Mouse (Mus musculus) common myeloid progenitor, adult 5-6 weeks (primary cell): ENCODE measurements around the gene Ttc38. TPM values are rescaled to one million over a fixed set of nuclear protein-coding genes. Genes with fewer than 3 reads are reported as not detected.

Experiments
- ATAC-seq: replicated peaks from 2 replicates; pipeline ENCODE4 v1.8.0; 2016; ENCODE audit warnings: low read depth, mild to moderate bottlenecking, moderate TSS enrichment, inconsistent platforms; ENCODE audit not compliant: poor library complexity, severe bottlenecking
- total RNA-seq: library from RNA; stranded (forward); fragments of 200-1000, 187-1606 nt; gene quantifications from 2 replicates; pipeline ENCODE4 v1.2.3, GENCODE M21; 2017

The Ttc38 gene
- total RNA-seq, 1 experiment from 2014 or later = 4.5 TPM

DNA sequence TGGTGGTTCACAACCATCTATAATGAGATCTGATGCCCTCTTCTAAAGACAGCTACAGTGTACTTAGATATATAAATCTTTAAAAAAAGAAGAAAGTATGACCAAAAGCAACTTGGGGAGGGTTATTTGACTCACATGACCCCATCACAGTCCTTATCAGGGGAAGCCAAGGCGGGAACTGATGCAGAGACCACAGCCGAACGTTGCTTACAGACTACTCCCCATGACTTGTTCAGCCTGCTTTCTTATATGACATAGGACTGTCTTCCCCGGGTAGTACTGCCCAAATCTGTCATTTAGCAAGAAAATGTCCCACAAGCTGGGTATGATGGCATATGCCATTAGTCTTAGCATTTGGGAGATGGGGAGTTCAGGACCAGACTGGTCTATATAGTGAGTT is 57.1 kb downstream of the Ttc38 start:
- ATAC-seq = peak; percentile 32; the same call in 1 of the 2 replicates

DNA sequence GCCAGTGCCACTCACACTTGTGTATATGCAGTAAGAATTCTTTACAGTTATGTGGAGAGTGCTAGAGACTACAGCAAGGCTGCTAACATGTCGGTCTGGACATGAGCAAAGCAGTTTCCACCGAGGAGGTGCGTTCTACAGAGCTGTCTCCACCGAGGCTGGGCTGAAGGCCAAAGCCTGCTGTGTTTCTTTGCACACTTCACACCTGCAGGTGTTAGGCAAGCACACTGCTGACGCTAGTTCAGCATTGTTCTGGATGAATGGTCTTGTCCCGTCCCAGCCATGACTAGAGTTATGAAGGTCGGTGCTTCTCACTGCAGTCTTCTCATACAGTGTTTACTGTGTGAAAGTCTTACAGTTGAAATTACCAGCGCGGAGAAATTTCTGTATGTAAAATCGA is 59.9 kb downstream of the Ttc38 start:
- no peak for ATAC-seq

DNA sequence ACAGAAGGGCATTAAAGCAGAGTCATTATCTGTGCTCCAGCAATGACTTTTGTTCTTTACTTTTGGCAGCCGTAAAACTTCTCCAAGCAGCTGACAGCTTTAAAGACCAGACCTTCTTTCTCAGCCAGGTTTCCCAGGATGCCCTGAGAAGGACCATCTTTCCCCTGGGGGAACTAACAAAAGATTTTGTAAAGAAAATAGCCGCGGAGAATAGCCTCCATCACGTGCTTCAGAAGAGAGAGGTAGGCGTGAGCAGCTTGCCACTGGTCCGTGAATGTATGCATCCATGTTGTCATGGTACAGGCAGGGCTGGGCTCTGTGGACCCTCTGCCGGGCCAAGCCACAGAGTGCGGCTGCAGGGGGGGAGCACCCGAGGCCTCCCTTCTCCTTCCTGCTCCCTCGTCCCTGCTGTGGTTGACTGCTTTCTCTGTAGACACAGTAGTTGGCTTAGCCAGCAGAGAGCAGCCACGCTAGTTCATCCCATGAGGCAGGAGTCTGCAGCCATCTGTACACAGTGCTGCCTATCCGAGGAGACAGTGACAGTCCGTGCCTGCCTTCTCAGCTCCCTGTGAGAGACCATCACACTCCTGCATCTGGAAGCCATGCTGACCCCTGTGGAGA is 60.5 kb downstream of the Ttc38 start:
- ATAC-seq = no peak

DNA sequence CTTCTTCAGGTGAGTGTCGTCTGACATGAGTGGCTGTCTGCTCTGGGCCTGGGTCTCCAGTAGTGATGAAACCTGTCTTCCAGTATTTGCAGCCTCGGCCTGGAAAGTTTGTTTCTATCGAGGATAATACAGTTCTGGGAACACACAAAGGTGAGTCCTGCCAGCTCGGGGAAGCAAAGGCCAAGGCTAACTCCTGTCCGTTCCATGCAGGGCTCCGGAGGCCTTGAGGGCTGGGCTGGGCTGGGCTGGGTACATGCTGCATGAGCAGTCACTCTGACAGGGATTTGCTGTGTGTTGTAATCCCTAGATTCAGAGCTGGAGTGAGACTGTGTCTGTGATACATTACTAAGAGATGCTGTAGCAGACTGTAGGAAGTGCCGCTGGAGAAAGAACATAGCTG is 61.8 kb downstream of the Ttc38 start:
- ATAC-seq = no peak

DNA sequence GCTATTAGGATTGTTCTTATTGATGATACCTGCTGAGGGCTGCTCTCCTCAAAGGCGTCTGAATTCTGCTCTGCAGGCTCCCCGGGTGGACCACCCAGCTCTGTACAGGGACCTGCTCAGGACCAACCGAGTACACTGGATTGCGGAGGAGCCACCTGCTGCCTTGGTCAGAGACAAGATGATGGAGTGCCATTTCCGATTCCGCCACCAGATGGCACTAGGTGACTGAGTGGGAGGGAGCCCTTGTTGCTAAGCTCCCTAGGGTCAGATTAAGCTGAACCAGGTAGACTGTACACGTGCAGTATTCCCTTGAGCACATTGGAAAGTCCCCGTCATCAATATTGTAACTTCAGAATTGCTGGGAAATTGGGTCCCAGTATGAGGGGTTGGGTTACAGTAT is 64.2 kb downstream of the Ttc38 start:
- peak; percentile 84 for ATAC-seq

DNA sequence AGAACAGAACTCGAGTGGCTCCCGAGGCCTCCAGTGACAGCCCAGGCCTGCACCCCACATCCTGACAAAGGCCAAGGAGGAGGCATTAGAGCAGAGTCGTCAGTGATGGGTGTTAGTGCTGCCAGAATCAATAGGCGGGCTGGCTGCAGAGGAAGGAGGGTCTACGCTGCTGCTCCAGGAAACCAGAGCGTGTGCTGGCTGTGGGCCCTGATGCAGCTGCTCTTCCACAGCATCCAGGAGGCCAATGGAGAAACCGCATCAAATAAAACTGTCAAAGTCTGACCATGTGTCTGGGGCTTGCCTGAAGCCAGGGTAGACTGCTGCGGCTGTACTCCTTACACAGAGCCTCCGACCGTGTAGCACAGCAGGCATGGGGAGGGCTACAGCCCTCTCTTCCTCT is 65.0 kb downstream of the Ttc38 start:
- no peak for ATAC-seq

DNA sequence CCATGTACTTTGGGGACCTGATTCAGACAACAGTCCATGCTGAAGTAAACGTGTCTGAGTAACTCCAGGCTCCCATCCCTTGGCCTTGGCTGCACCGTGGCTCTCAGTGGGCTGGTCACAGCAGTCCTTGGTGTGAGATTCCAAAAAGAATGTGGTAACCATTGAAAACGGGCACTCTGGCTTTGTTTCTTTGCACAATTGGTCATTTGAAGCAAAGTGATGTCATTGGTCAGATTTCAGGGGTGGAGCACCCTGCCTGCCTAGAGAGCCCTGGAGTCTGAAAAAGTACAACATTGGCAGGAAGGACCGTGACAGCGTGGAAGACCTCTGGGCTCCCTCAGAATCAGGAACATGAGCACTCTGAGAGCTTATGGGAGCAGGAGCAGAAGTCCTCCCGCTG is 67.3 kb downstream of the Ttc38 start:
- no peak for ATAC-seq

DNA sequence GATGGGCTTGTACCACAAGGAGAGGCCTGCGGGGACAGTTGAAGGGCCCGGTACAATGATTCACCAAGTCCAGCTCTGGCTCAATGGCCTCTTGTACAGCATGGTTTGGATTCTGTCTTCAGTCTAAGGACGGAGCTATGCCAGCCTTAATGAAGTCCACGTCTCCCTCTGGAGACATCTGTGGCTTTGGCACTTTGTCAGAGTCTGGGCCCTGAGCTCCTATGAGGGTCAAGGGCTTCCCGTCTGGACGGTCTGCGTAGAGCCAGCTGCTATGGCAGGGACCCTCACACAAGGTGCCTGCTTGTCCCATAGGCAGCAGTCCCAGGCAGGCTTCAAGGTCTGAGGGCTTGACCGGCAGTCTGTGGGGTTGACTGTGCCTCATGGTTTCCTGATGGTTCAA is 68.2 kb downstream of the Ttc38 start:
- no peak for ATAC-seq

DNA sequence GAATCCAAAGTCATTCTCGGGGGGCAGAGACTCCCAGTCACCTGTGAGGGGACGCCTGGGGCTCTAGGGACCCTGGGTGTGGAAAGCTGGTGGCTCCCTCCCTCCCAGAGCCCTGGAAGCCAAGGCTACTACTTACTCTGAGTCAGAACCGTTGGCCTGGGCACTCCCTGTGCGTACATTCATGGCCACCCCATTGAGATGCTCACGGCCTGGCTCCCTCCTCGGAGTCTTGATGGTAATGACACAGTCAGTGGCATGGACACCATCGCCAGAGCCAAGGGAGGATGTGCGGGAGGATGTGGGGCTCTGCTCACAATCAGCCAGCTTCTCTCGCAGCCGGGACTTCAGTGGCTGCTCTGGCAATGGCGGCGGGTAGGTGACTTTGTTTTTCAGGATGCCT is 68.7 kb downstream of the Ttc38 start:
- ATAC-seq = no peak

DNA sequence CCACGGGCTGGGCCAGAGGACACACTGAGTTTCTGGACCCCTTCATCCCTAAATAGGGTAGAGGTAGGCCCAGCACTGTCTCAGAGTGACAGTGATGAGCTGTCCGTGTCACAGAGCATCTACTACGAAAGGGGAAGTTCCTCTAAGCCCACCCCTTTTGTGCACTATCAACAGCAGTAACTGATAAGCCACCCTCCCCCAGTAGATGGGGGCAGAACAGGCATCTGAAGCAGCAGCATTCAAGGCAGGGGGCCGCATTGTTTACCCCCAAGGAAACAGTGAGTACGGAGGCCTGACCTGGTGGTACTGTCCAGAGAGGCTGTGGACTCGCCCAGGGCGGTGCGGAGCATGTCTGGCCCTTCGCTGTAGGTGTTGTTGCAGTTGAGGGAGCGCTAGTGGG is 70.4 kb downstream of the Ttc38 start:
- peak; percentile 62 for ATAC-seq

DNA sequence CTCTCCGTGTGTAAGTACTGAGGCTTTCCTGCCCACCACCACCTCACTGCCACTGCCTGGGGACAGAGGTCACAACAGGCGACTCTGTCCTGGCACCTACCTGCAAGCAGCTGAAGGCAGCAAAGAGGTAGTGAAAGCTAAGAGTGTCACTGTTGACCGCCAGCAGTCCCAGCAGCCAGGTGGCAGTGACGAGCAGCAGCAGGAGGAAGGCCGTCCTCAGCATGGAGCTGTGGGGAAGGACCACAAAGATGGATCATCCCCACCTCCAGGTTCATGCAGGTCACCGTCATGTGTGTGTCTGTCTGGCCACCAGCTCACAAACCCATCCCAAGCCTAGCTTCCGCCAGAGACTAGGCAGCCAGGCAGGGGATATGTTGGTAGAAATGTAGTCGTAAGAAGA is 71.7 kb downstream of the Ttc38 start:
- ATAC-seq = 0 out of 2 replicates have a peak, but pooled peaks have one; percentile 13

Other genes with a start within 250 kb of the Ttc38 start
- not detected in 2 replicates for gene Wnt7b, start 249.8 kb upstream of the Ttc38 start, total RNA-seq
- not detected in 2 replicates for gene Ppara, start 97.3 kb upstream of the Ttc38 start, total RNA-seq
- 9.0 and 17.4 TPM in 2 replicates for gene Cdpf1, start 20.6 kb upstream of the Ttc38 start, total RNA-seq
- gene Pkdrej, start 10.6 kb upstream of the Ttc38 start, total RNA-seq = 0.05 TPM in 1 of 2 replicates, not detected in the other
- gene Gtse1, start 27.4 kb downstream of the Ttc38 start, total RNA-seq = 16.1 and 19.5 TPM in 2 replicates
- 30.2 and 30.9 TPM in 2 replicates for gene Trmu, start 47.0 kb downstream of the Ttc38 start, total RNA-seq
- gene Celsr1, start 201.5 kb downstream of the Ttc38 start, total RNA-seq = 3.3 and 3.6 TPM in 2 replicates
- 29.5 and 33.1 TPM in 2 replicates for gene Gramd4, start 225.4 kb downstream of the Ttc38 start, total RNA-seq